Mouse (Mus musculus) brown adipose tissue, adult 24 weeks (tissue): ENCODE results near the gene 4933402D24Rik. TPM values are rescaled to one million over a fixed set of nuclear protein-coding genes. Genes with fewer than 3 reads are reported as not detected.

Source experiments
- H3K27ac ChIP-seq: fragments of 200-500 bp; replicated peaks from 2 replicates; pipeline ENCODE4 v1.5.1; 2012; ENCODE audit warnings: low read depth, mild to moderate bottlenecking, low read length
- H3K4me1 ChIP-seq: fragments of 200-500 bp; 2 replicates; pipeline ENCODE4 v1.6.1; 2012; ENCODE audit warnings: low read length, mixed read lengths; ENCODE audit not compliant: control insufficient read depth, insufficient read depth, insufficient read length
- H3K4me3 ChIP-seq: fragments of 200-500 bp; 2 replicates; pipeline ENCODE4 v1.5.1; 2012; ENCODE audit warnings: low read depth, mild to moderate bottlenecking, low read length, moderate library complexity; ENCODE audit not compliant: insufficient read depth
- polyA plus RNA-seq: library from polyadenylated mRNA; stranded (reverse); fragments of >200 nt; gene quantifications from 2 replicates; pipeline ENCODE4 v1.2.4, GENCODE M21; 2012; ENCODE audit not compliant: missing spikeins, insufficient read depth, insufficient read length

4933402D24Rik gene
- polyA plus RNA-seq, 1 experiment = not detected

DNA sequence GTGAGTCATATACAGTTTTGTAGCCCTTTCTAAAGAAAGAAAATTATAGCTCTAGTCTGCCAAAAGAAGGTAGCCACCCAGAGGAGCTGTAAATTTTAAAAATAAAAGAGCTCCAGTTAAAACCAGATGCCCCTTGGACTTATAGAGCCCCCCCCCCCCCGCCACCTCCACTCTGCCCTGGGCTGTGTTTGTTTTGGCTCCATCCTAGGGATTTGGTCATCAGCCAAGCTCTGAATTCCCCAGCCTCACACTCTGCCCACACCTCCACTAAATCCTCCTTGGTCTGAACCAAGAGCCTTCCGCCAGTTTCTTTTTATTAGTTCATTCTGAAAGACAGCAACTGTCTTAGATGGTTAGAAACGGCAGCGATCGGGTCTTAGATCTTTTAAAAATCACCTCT, 63.3 kb downstream of the 4933402D24Rik start:
- Histone ChIP-seq H3K27ac (no peak overlapping the region), H3K4me1 (no peaks in the 10 kb centered on the region), H3K4me3 (no peak overlapping the region)

Other genes starting within 250 kb of the 4933402D24Rik start
- not detected in 2 replicates for gene Gm39653, start 153.3 kb downstream of the 4933402D24Rik start, polyA plus RNA-seq
- gene Dytn, start 82.3 kb downstream of the 4933402D24Rik start, polyA plus RNA-seq = not detected in 2 replicates
- gene Mdh1b, start 38.9 kb downstream of the 4933402D24Rik start, polyA plus RNA-seq = not detected in 2 replicates
- 33.7 and 36.9 TPM in 2 replicates for gene Fastkd2, start 38.7 kb downstream of the 4933402D24Rik start, polyA plus RNA-seq